Mouse (Mus musculus): Measurements from ENCODE around the gene Enpp6. TPM values are rescaled to one million over a fixed set of nuclear protein-coding genes. Genes with fewer than 3 reads are reported as not detected.

Gene Enpp6
- polyA plus RNA-seq, 1 experiment from 2014 or later = 0.34 TPM

GRCm38 (mm10) chr8:46984647-46985046, 2.0 kb upstream of the Enpp6 start:
- no peak for DNase-seq (ENCODE audit: low spot score)
- H3K36me3 ChIP-seq (ENCODE audit: control insufficient read depth, insufficient read depth, low read length) = no peaks in the 10 kb centered on the region
- no peak for ATAC-seq (ENCODE audit: insufficient read depth, low FRiP score, low TSS enrichment)
- H3K9me3 ChIP-seq (ENCODE audit: control insufficient read depth, low read length) = no peaks in the 10 kb centered on the region
- no peaks in the 10 kb centered on the region for H3K4me1 ChIP-seq (ENCODE audit: control insufficient read depth, insufficient read depth, low read length)
- H3K27ac ChIP-seq (ENCODE audit: low read depth, low read length) = no peak overlapping the region
- no peak overlapping the region for H3K4me2 ChIP-seq (ENCODE audit: low read depth)
- H3K4me3 ChIP-seq (ENCODE audit: low read depth, low read length) = no peak overlapping the region
- no peak overlapping the region for H3K9ac ChIP-seq (ENCODE audit: low read length)
- H3K27me3 ChIP-seq (ENCODE audit: control insufficient read depth, insufficient read depth, low read length) = no peaks in the 10 kb centered on the region
- WGBS = 77% methylated on average over 11 of the region's 11 CpGs

- H3K27ac ChIP-seq (ENCODE audit: low read depth, low read length) = no peak overlapping the region
- no peaks in the 10 kb centered on the region for H3K27me3 ChIP-seq (ENCODE audit: control insufficient read depth, insufficient read depth, low read length)
- H3K4me1 ChIP-seq (ENCODE audit: control insufficient read depth, insufficient read depth, low read length) = no peaks in the 10 kb centered on the region
- DNase-seq (ENCODE audit: low spot score) (no peak), ATAC-seq (ENCODE audit: insufficient read depth, low FRiP score, low TSS enrichment) (no peak)
- no peaks in the 10 kb centered on the region for H3K9me3 ChIP-seq (ENCODE audit: control insufficient read depth, low read length)
- no peaks in the 10 kb centered on the region for H3K36me3 ChIP-seq (ENCODE audit: control insufficient read depth, insufficient read depth, low read length)
- H3K4me2 ChIP-seq (ENCODE audit: low read depth) = no peak overlapping the region
- H3K4me3 ChIP-seq (ENCODE audit: low read depth, low read length) = no peak overlapping the region
- WGBS = 87% methylated on average over 6 of the region's 6 CpGs
- no peak overlapping the region for H3K9ac ChIP-seq (ENCODE audit: low read length)
Measured at GRCm38 (mm10) chr8:46988366-46988765, 1.7 kb downstream of the Enpp6 start.

GRCm38 (mm10) chr8:46991081-46991480, 4.4 kb downstream of the Enpp6 start:
- no peak overlapping the region for H3K9ac ChIP-seq (ENCODE audit: low read length)
- DNase-seq (ENCODE audit: low spot score) = no peak
- 84% methylated on average over 5 of the region's 5 CpGs for WGBS
- H3K36me3 ChIP-seq (ENCODE audit: control insufficient read depth, insufficient read depth, low read length) = no peaks in the 10 kb centered on the region
- H3K9me3 ChIP-seq (ENCODE audit: control insufficient read depth, low read length) = no peaks in the 10 kb centered on the region
- ATAC-seq (ENCODE audit: insufficient read depth, low FRiP score, low TSS enrichment) = no peak
- no peaks in the 10 kb centered on the region for H3K4me1 ChIP-seq (ENCODE audit: control insufficient read depth, insufficient read depth, low read length)
- no peaks in the 10 kb centered on the region for H3K27me3 ChIP-seq (ENCODE audit: control insufficient read depth, insufficient read depth, low read length)
- no peak overlapping the region for H3K4me2 ChIP-seq (ENCODE audit: low read depth)
- no peak overlapping the region for H3K4me3 ChIP-seq (ENCODE audit: low read depth, low read length)
- no peak overlapping the region for H3K27ac ChIP-seq (ENCODE audit: low read depth, low read length)

- H3K27ac ChIP-seq (ENCODE audit: low read depth, low read length) = no peak overlapping the region
- H3K4me1 ChIP-seq (ENCODE audit: control insufficient read depth, insufficient read depth, low read length) = no peaks in the 10 kb centered on the region
- no peaks in the 10 kb centered on the region for H3K9me3 ChIP-seq (ENCODE audit: control insufficient read depth, low read length)
- WGBS = 98% methylated on average over 9 of the region's 9 CpGs
- ATAC-seq (ENCODE audit: insufficient read depth, low FRiP score, low TSS enrichment) = no peak
- H3K36me3 ChIP-seq (ENCODE audit: control insufficient read depth, insufficient read depth, low read length) = no peaks in the 10 kb centered on the region
- H3K9ac ChIP-seq (ENCODE audit: low read length) = no peak overlapping the region
- DNase-seq (ENCODE audit: low spot score) = no peak
- H3K4me3 ChIP-seq (ENCODE audit: low read depth, low read length) = no peak overlapping the region
- H3K4me2 ChIP-seq (ENCODE audit: low read depth) = no peak overlapping the region
- no peaks in the 10 kb centered on the region for H3K27me3 ChIP-seq (ENCODE audit: control insufficient read depth, insufficient read depth, low read length)
Measured at GRCm38 (mm10) chr8:46992579-46992978, 5.9 kb downstream of the Enpp6 start.

GRCm38 (mm10) chr8:46995931-46996664, 9.4 kb downstream of the Enpp6 start:
- Histone ChIP-seq H3K9ac (ENCODE audit: low read length) (no peak overlapping the region), H3K4me3 (ENCODE audit: low read depth, low read length) (no peak overlapping the region), H3K27me3 (ENCODE audit: control insufficient read depth, insufficient read depth, low read length) (no peaks in the 10 kb centered on the region), H3K4me1 (ENCODE audit: control insufficient read depth, insufficient read depth, low read length) (no peaks in the 10 kb centered on the region), H3K27ac (ENCODE audit: low read depth, low read length) (no peak overlapping the region), H3K36me3 (ENCODE audit: control insufficient read depth, insufficient read depth, low read length) (no peaks in the 10 kb centered on the region), H3K9me3 (ENCODE audit: control insufficient read depth, low read length) (no peaks in the 10 kb centered on the region), H3K4me2 (ENCODE audit: low read depth) (no peak overlapping the region)
- WGBS = 59% methylated on average over 9 of the region's 9 CpGs
- DNase-seq (ENCODE audit: low spot score) (no peak), ATAC-seq (ENCODE audit: insufficient read depth, low FRiP score, low TSS enrichment) (no peak)

GRCm38 (mm10) chr8:47005676-47006075, 19.0 kb downstream of the Enpp6 start:
- Histone ChIP-seq H3K27me3 (ENCODE audit: control insufficient read depth, insufficient read depth, low read length) (no peaks in the 10 kb centered on the region), H3K9me3 (ENCODE audit: control insufficient read depth, low read length) (no peaks in the 10 kb centered on the region), H3K4me3 (ENCODE audit: low read depth, low read length) (no peak overlapping the region), H3K4me2 (ENCODE audit: low read depth) (no peak overlapping the region), H3K9ac (ENCODE audit: low read length) (no peak overlapping the region), H3K27ac (ENCODE audit: low read depth, low read length) (no peak overlapping the region), H3K36me3 (ENCODE audit: control insufficient read depth, insufficient read depth, low read length) (no peaks in the 10 kb centered on the region), H3K4me1 (ENCODE audit: control insufficient read depth, insufficient read depth, low read length) (no peaks in the 10 kb centered on the region)
- ATAC-seq (ENCODE audit: insufficient read depth, low FRiP score, low TSS enrichment) (no peak), DNase-seq (ENCODE audit: low spot score) (no peak)
- 51% methylated on average over 5 of the region's 5 CpGs for WGBS

GRCm38 (mm10) chr8:47006785-47007184, 20.1 kb downstream of the Enpp6 start:
- 78% methylated on average over 9 of the region's 9 CpGs for WGBS
- Histone ChIP-seq H3K27me3 (ENCODE audit: control insufficient read depth, insufficient read depth, low read length) (no peaks in the 10 kb centered on the region), H3K9ac (ENCODE audit: low read length) (no peak overlapping the region), H3K4me2 (ENCODE audit: low read depth) (no peak overlapping the region), H3K36me3 (ENCODE audit: control insufficient read depth, insufficient read depth, low read length) (no peaks in the 10 kb centered on the region), H3K27ac (ENCODE audit: low read depth, low read length) (no peak overlapping the region), H3K4me3 (ENCODE audit: low read depth, low read length) (no peak overlapping the region), H3K9me3 (ENCODE audit: control insufficient read depth, low read length) (no peaks in the 10 kb centered on the region), H3K4me1 (ENCODE audit: control insufficient read depth, insufficient read depth, low read length) (no peaks in the 10 kb centered on the region)
- no peak for ATAC-seq (ENCODE audit: insufficient read depth, low FRiP score, low TSS enrichment)
- DNase-seq (ENCODE audit: low spot score) = no peak

GRCm38 (mm10) chr8:47008220-47008773, 21.6 kb downstream of the Enpp6 start:
- Histone ChIP-seq H3K9me3 (ENCODE audit: control insufficient read depth, low read length) (no peaks in the 10 kb centered on the region), H3K27ac (ENCODE audit: low read depth, low read length) (no peak overlapping the region), H3K9ac (ENCODE audit: low read length) (no peak overlapping the region), H3K27me3 (ENCODE audit: control insufficient read depth, insufficient read depth, low read length) (no peaks in the 10 kb centered on the region), H3K4me3 (ENCODE audit: low read depth, low read length) (no peak overlapping the region), H3K4me1 (ENCODE audit: control insufficient read depth, insufficient read depth, low read length) (no peaks in the 10 kb centered on the region), H3K36me3 (ENCODE audit: control insufficient read depth, insufficient read depth, low read length) (no peaks in the 10 kb centered on the region), H3K4me2 (ENCODE audit: low read depth) (no peak overlapping the region)
- no peak for DNase-seq (ENCODE audit: low spot score)
- 74% methylated on average over 13 of the region's 13 CpGs for WGBS
- ATAC-seq (ENCODE audit: insufficient read depth, low FRiP score, low TSS enrichment) = no peak

GRCm38 (mm10) chr8:47016268-47016946, 29.7 kb downstream of the Enpp6 start:
- H3K9ac ChIP-seq (ENCODE audit: low read length) = no peak overlapping the region
- H3K4me3 ChIP-seq (ENCODE audit: low read depth, low read length) = no peak overlapping the region
- 49% methylated on average over 13 of the region's 13 CpGs for WGBS
- H3K9me3 ChIP-seq (ENCODE audit: control insufficient read depth, low read length) = no peaks in the 10 kb centered on the region
- no peak overlapping the region for H3K27ac ChIP-seq (ENCODE audit: low read depth, low read length)
- H3K36me3 ChIP-seq (ENCODE audit: control insufficient read depth, insufficient read depth, low read length) = no peaks in the 10 kb centered on the region
- DNase-seq (ENCODE audit: low spot score) = peak; percentile 78
- ATAC-seq (ENCODE audit: insufficient read depth, low FRiP score, low TSS enrichment) = peak; percentile 72; the same call in 1 of the 2 replicates
- no peak overlapping the region for H3K4me2 ChIP-seq (ENCODE audit: low read depth)
- H3K27me3 ChIP-seq (ENCODE audit: control insufficient read depth, insufficient read depth, low read length) = no peaks in the 10 kb centered on the region
- no peaks in the 10 kb centered on the region for H3K4me1 ChIP-seq (ENCODE audit: control insufficient read depth, insufficient read depth, low read length)
